Mouse (Mus musculus) brain, embryonic 14.5 days (tissue): Measurements from ENCODE around the gene Pphln1.

Experiments
- CTCF ChIP-seq: fragments of 200-500 bp; IDR thresholded peaks from 2 replicates; pipeline ENCODE4 v1.5.1; 2012; ENCODE audit warnings: inconsistent platforms, mild to moderate bottlenecking, moderate library complexity, borderline replicate concordance; ENCODE audit not compliant: insufficient read depth, insufficient read length; ENCODE audit errors: extremely low read depth
- POLR2A ChIP-seq: fragments of 200-500 bp; IDR thresholded peaks from 2 replicates; pipeline ENCODE4 v1.6.1; 2012; ENCODE audit warnings: mild to moderate bottlenecking, inconsistent platforms, borderline replicate concordance; ENCODE audit not compliant: poor library complexity, insufficient read depth, insufficient read length, severe bottlenecking; ENCODE audit errors: extremely low read depth

DNA sequence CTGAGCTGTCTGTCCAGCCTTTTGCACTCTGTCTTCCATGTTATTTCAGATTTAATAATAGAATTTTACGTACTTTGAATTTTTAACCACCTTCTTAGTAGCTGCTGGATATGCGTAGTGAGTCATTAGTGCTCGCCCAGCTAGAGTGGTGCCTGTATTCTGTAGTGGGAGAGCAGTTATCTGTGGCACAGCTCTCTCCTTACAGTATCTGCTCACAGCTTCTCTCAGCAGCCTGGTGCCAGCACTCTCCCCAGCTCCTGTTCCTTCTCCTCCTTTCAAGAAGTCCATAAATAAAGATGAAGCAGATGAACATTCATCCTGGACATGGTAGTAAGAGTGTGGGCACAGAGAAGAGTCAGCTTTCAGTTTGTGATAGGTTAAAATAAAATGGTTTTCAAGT, 76.1 kb downstream of the Pphln1 start:
- no peak for TF ChIP-seq CTCF
- no peak for TF ChIP-seq POLR2A
